Mouse (Mus musculus) urinary bladder, postnatal 25 days (tissue): ENCODE measurements around the gene Fan1.
A peak's percentile ranks its signal among the peaks of the same experiment; 100 is the strongest.

Experiments used
- DNase-seq: peaks from one replicate; pipeline ENCODE4 v3.0.0; 2022; ENCODE audit warnings: low spot score

The Fan1 gene

DNA sequence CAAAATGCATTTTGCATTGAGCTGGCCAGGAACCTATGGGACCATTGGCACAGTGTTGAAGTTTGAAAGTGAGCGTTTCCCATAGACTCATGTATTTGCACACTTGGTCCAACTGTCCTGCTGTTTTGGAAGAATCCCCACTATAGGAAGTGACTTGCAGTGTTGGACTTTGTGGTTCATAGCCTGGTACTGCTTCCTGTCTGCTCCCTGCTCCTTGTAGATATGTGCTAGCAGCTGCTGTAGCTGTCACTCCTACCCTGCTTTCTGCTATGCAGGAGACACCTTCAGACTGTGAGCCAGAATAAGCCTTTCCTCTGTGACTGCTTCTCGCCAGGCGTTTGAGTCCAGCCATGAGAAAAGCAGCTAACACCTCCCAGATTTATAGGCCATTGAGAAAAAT is 42.6 kb downstream of the Fan1 start:
- DNase-seq, result no peak

DNA sequence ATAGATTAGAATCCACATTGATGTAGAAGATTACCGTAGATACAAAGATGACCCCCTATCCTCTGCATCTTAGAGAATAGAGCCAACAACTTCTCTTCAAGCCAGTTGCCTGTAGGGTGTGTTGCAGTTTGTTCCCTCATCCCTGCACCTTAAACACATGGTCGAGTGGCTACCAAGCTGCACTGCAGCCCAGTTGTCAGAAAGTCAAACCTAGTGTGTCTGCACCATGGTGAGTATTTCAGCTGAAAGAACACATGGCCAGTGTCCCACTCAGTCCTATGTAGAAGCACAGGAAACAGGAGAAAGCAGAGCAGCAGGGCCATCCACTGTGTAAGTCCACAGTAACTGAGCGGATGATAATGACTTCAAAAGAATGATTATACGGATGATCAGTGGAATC is 46.4 kb downstream of the Fan1 start:
- no peak for DNase-seq

DNA sequence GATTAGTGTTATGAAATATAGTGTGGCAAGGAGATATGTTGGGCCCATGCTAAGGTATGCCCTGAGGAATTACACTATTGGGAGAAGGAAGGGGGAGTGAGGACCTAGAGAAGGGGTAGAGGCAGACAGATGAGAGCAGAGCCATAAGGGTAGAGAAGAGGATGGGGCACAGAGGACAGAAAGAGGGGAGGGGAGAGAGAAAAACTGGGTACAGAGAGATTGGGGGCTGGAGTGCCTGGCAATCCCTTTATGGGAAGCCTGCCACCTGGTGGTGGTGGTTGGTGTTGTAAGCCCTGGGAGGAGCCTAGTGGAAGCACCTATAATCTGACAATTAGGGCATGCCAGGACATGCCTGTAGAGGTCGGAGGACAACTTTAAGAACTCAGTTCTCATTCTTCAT is 47.0 kb downstream of the Fan1 start:
- peak; percentile 83 for DNase-seq

DNA sequence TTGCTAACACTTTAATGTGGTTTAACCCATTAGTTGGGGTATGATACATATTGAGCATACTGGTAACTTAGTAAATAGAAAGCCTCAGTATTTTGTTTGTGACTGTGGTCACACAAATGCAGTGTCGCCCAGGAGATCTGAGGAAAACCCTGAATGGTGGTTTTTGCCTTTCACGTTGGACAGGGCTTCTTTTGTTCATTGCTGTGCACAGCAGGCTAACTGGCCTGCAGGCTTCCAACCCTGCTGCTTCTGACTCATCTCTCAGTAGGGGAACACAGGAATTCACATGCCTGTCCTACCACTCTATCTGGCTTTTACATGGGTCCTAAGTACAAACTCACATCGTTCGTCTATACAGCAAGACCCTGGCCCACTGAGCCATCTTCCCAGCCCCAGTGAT is 52.2 kb downstream of the Fan1 start:
- DNase-seq, result no peak

DNA sequence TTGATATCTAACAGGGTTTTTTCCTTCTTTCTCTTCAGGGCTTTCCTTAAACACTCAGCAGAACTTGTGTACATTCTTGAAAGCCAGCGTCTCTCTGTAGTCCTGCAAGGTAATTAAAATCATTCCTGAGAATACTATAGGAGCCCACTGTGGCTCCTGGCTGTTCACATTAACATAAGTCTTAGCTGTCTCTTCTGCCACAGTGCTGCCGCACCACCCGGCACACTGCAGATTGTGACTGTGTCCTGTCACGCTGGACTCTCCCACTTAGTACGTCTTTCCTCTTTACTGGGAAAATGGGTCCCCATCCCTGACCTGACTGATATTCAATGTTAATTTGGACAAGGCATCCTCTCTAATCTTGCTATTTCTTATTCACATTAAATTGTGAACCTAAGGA is 52.8 kb downstream of the Fan1 start:
- DNase-seq, result no peak

DNA sequence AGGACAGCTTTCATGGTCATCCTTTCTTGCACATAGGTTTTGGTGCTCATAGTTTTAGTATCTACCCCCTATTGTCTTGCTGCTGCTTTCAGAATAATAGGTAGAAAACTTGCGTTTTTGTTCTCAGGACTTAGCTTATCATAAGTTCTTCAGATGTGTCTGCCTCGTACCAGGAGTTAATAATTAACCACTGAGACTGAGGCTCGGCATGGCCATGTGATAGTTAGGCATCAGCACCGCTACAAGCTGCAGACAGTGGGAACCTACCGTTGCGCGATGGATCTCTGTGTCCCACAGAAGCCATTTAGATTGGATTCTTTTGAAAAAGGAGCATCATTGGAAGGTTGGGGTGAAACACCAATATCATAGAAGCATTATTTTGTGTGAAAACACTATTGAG is 61.1 kb downstream of the Fan1 start:
- DNase-seq, result no peak

DNA sequence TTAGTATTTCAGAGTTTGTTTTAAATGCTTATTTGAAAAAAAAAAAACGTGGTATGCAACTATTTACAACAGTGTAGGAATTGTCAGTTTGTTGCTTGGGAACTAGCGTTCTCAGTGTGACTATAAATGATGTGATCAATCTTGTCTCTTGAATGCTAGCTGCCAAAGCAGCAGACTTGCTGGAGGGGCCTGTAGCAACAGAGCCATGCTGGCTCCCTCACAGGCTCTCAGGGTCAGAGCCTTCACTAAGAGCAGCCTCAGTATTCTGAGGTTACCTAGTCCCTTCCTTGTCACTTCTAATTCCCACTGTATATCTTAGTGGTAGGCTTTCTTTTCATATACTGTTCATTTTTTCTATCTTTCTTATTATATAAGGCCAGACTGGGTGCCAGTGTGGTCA is 63.1 kb downstream of the Fan1 start:
- DNase-seq, result no peak

DNA sequence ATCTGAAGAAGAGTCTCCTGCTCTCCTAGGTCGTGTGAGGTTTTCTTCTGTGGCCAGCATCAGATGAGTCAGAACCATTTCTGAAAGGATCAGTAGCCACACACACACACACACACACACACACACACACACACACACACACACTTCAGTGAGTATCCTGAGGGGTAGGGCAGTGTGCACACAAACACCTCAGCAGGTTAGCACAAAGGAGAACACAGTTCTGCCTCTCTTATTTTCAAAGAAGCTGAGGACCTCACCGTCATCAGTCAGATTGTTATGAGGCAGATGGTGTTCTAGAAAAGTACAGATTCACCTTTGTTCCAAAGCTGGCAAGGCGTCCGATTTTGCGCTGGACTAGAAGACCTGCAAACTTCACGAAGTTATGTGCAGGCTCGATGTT is 63.7 kb downstream of the Fan1 start:
- no peak for DNase-seq
